Mouse (Mus musculus): ENCODE measurements at regions not wholly inside any gene's neighbourhood (a gene's known extent, or its start where the extent isn't known, plus 50 kb on each side); places are given as distances from the start of the nearest gene placed in this dataset.

- DNase-seq = no peak
These were observed 135.7 kb upstream of the Arhgap5 start for GRCm38 (mm10) chr12:52368034-52368433.

DNA sequence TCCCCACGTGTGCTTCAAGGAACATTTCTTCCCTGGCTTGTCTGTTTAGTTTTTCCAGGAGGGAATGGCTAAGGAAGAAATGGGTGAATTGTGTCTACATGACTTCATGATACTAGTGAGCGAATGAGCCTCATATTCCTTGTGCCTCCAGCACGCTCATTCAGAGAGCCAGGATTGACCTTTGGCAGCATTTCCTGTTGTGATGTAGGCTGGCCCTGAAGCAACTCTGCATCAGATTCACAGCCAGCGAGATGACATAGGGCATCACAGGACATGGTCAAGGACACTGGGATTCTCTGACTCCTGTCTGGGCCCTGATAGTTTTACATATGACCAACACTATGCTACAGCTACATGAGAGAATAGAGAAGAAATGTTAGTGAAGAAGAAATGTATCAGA, 135.3 kb upstream of the Arhgap5 start:
- DNase-seq = no peak

DNA sequence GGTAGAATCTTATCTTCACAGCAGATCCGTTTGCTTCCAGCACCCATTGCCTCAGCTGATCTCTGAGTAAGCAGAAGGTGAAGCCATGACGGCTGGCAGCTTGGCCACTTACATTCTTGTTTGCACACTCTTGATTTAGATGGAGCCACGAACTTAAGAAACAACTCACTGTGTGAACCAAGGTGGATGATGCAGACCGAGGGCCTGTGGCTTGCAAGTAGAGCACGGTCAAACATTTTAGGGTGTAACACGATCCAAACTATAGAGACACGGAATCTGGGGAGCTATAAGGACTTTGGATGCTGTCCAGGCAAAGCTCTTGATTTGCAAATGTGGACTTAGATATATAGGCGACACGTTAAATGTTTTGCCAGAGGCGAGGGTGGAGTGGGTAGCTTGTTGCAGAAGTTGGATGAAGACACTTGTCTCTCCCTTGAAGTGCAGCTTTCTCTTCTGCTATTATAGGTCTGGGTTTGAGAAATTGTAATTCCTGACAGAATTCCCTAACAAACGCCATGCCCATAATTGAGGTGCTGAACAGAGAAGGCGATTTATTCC, 133.5 kb upstream of the Arhgap5 start:
- no peak for DNase-seq

- no peak for DNase-seq
These were observed 128.7 kb upstream of the Arhgap5 start for GRCm38 (mm10) chr12:52375116-52375515.

DNA sequence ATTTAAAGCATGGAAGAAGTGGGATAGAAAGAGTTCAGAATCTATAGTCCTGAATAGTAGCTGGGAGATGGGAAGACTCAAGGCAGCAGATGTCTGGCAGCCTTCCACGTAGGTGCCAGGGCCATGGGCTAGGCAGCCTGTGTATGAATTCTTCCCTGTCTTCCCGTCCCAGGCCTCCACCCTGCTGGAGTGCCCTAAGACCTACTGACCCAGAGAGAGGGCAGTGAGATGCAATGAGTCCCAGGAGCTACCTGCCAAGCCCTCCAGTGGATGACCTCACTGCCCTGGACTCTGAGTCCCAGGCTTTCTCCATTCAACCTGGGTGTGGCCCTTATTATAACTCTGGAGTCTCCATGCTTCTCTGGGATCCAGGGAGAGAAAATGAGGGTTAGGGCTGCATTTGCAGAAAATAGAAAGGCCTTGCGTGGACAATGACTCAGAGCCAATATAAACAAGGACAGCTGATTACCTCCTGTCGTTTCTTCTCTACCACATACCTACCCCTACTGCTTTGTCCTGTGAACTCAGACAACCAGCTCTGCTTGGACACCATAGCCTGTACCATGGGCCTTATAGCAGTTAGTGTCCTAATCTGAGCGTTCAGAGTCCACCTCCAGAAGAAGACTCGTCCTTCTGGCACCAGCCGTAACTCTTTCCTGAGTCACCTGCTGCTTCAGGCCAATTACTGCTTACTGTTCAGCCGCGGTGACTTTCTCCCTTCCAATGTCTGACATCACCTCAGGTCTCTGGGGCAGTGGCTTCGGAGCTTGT, 126.9 kb upstream of the Arhgap5 start:
- DNase-seq = no peak

GRCm38 (mm10) chr12:52377463-52377848, 126.3 kb upstream of the Arhgap5 start:
- DNase-seq = no peak

GRCm38 (mm10) chr12:52379245-52379644, 124.5 kb upstream of the Arhgap5 start:
- no peak for DNase-seq

DNA sequence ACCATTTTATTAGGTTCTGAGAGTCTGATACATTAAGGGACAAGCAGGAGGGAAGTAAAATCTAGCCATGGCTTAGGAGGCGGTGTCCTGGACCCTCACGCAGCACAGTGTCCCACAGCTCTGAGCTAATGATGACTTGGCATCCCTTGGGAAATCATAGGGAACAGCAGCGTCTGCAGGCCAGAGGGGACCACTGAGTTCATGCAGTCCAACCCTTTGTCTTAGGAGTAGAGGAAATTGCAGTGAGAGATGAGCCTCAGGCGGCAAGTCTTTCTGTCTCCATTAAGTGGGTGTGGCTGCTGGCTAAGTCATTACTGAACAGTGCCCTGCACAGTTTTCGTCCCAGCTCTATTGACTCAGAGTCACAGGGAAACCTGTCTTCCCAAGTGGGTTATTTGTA, 123.8 kb upstream of the Arhgap5 start:
- DNase-seq = no peak

DNA sequence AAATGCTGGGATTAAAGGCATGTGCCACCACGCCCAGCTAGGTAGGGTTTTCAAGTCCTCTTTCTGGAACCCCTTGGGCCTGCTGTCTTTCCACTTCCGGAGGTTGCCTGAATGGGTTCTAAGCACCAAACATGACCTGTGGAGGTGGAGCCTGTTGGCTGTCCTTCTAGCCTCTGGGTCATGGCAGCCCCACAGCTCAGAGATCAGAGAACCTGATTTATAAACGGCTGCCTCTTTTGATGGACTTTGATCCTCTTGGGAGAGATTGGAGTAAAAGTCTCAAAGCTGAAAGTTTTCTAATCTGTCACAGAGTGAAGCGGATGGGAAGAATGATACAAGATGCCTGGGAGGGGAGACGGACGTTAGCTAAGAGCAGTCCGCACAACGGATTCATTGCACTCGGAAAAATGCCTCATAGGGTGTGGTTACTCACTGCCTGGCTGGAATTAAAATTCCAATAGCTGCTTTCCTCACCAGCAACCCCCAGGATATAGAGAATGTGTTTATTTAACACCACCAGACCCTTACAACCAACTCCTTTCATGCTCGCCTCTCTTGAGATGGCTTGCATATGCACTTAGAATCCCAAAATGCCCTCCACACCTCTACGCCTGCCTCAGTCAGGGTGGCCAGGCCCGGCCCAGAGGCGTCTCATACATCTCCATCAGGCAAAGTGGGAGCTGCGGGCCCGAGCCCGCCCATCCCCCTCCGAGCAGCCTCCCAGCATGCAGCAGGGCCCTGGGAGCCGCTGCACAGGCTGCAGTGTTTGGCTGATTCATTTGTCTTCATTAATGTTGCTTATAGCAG, 122.4 kb upstream of the Arhgap5 start:
- DNase-seq = no peak

DNA sequence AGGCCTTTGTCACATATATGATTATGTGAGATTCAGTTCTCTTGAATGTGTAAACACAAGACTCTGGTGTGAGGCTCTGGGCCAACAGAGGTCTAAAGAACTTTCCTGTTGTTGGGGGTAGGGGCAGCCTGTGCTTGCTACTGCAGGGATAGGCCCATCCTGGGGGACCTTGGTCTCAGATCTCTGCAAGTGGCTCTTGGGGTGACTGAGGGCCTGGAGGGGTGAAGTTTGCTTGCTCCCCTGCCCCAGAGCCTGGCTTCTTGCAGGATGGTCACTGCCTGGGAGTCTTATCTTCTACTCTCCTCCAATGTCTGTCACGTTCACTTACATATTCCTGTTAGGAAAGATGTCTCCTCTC, 121.8 kb upstream of the Arhgap5 start:
- no peak for DNase-seq

- DNase-seq = peak; percentile 19
These were observed 120.8 kb upstream of the Arhgap5 start for GRCm38 (mm10) chr12:52382832-52383580.

DNA sequence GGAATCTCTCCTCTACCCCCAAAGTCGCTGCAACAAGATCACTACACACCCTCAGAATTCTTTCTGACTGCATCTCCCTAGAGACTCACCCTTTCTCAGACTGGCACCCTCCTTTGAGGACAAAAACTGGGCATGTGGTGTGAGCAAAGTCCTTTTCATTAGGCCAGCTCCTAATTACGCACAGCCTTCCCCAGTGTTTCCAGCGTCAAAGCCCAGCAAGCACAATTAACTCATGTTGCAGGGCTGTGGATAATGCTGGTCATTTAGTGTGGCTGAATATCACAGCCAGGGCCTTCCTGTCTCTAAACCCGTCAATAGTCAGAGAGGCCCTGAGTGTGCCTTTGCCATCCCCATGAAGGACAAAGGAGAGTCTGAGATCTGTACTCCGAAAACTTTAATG, 114.2 kb upstream of the Arhgap5 start:
- DNase-seq = no peak

- no peak for DNase-seq
These were observed 113.5 kb upstream of the Arhgap5 start for GRCm38 (mm10) chr12:52390242-52390641.

DNA sequence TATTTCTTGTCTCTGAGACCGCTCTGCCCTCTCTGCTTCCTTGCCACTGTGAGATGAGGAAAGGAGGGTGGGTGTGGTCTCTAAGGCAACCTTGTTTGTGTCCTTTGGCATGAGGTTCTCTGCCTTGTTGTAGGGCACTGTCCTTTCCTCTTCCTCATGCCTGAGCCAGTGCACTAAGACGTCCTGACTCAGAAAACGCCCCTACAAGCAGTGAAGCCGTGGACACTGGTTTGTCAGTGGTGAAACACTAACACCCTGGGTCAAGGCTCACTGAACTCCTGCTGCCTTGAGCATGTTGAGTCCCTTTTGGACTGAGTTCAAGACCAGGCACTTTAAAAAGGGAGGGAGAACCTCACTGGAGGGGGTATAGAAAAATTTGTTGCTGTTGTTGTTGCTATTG, 111.1 kb upstream of the Arhgap5 start:
- no peak for DNase-seq

DNA sequence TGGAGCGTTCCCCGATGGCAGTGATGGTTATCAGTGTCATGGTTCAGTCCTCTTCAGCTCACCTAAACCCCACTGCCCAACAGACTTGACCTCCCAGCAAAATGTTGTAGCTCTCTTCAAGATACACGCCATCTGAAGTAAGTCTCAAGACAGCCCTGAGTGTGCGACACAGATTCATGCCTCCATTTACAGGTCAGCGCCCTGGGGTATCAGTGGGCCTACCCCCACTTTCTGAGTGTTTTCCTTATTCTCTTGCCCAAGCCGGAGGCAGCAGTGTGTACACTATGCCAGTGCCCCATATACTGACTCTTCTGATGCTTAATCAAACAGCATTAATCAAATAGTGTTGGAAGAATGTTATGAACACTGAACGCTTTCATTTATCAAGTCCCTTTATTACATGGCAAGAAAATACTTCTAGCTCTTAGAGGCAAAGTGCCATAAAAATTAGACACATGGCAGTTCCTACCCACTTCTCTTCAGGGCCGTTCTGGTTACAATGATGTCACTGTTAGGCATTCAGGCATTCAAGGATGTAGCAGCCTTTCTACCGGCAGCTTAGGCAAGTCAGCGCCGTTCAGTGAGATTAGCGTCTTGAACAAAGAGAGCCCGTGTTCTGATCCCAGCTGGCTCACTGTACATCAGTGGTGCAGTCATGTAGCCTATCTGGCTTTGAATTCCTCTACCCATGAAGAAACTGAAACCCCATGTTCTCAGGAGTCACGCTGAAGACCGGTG, 109.6 kb upstream of the Arhgap5 start:
- DNase-seq = no peak

- DNase-seq = no peak
These were observed 109.1 kb upstream of the Arhgap5 start for GRCm38 (mm10) chr12:52394719-52395062.

GRCm38 (mm10) chr12:52395111-52395510, 108.7 kb upstream of the Arhgap5 start:
- no peak for DNase-seq

- DNase-seq = peak; percentile 63
These were observed 107.5 kb upstream of the Arhgap5 start for GRCm38 (mm10) chr12:52396178-52396841.

- DNase-seq = peak; percentile 23
These were observed 105.9 kb upstream of the Arhgap5 start for GRCm38 (mm10) chr12:52397718-52398510.

GRCm38 (mm10) chr12:52398511-52398975, 105.2 kb upstream of the Arhgap5 start:
- DNase-seq = peak; percentile 23

GRCm38 (mm10) chr12:52400099-52400498, 103.7 kb upstream of the Arhgap5 start:
- DNase-seq = no peak

All from kidney, adult 18-20 months (tissue).